Mouse (Mus musculus) monocyte, adult 2 months (primary cell): ENCODE data around the gene AW209491.

Experiments used
- DNase-seq, 2 experiments: peaks; one replicate each; pipeline ENCODE4 v3.0.0; 2022; ENCODE audit warnings: low spot score in 2 of 2, low read depth in 1 of 2

The AW209491 gene

GRCm38 (mm10) chr13:14629726-14630641 is at the start of gene AW209491:
TSS of gene AW209491 (plus strand) at chr13:14630154.
- peak; percentile 68 to 75 for DNase-seq

- no peak for DNase-seq
Measured at GRCm38 (mm10) chr13:14580392-14580791, 49.6 kb upstream of the AW209491 start.

GRCm38 (mm10) chr13:14602744-14603143 is 27.2 kb upstream of the AW209491 start:
- DNase-seq: no peak

- DNase-seq: no peak
Measured at GRCm38 (mm10) chr13:14607616-14608015, 22.3 kb upstream of the AW209491 start.

- DNase-seq: no peak
Measured at GRCm38 (mm10) chr13:14612463-14612862, 17.5 kb upstream of the AW209491 start.

GRCm38 (mm10) chr13:14612926-14613529 is 16.9 kb upstream of the AW209491 start, which contains the start of the genes Mrpl32 and Psma2:
TSS of gene Mrpl32 (minus strand) at chr13:14613165.
TSS of gene Psma2 (plus strand) at chr13:14613240.
- peak; percentile 92 to 99 for DNase-seq

GRCm38 (mm10) chr13:14613553-14613952 is 16.4 kb upstream of the AW209491 start:
- no peak for DNase-seq

- DNase-seq: peak; percentile 1 to 36
Measured at GRCm38 (mm10) chr13:14618724-14619123, 11.2 kb upstream of the AW209491 start.

GRCm38 (mm10) chr13:14639998-14640397 is 10.0 kb downstream of the AW209491 start:
- DNase-seq: no peak

GRCm38 (mm10) chr13:14649301-14649700 is 19.3 kb downstream of the AW209491 start:
- DNase-seq: no peak

- DNase-seq: no peak
Measured at GRCm38 (mm10) chr13:14667107-14667506, 37.2 kb downstream of the AW209491 start.

GRCm38 (mm10) chr13:14670342-14670741 is 40.4 kb downstream of the AW209491 start:
- DNase-seq: no peak
